Mouse (Mus musculus): ENCODE measurements at regions not wholly inside any gene's neighbourhood (a gene's known extent, or its start where the extent isn't known, plus 50 kb on each side); places are given as distances from the start of the nearest gene placed in this dataset.

DNA sequence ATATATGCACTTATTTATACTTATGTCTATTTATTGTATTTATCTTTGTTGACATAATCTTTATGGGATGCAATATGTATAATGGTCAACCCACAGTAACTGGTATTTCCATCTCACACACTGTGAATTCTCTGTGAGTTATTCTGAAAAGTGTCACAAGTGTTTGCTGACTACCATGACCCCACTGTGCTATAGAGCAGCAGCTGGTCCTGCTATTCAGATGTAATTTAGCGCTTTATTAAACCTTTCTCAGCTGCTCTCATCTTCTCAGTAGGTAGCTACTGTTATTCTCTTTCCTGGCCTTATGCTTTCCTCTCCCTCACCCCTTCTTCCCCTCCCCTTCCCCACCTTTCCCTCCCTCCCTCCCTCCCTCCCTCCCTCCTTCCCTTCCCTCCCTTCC, 296.0 kb upstream of the Dusp10 start:
- DNase-seq (ENCODE audit: low spot score), result no peak

DNA sequence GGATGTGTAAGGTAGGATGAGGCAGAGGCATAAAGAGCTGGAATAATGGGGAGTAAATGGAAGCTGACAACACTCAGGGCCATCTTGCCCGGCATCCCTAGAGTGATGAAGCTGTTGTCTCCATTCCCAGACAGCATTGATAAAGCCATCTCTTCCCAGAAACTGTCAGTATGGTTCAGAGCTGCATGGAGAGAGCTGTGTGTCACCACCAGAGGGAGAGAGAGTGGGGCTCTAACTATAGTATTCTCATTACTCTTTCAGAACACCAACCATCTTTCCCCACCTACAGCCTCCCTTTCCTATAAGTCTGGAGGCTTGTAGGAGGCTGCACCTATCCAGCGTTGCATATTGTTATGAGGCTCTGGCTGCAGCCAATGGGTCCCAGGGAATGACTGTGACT, 264.0 kb upstream of the Dusp10 start:
- no peak for DNase-seq (ENCODE audit: low spot score)

DNA sequence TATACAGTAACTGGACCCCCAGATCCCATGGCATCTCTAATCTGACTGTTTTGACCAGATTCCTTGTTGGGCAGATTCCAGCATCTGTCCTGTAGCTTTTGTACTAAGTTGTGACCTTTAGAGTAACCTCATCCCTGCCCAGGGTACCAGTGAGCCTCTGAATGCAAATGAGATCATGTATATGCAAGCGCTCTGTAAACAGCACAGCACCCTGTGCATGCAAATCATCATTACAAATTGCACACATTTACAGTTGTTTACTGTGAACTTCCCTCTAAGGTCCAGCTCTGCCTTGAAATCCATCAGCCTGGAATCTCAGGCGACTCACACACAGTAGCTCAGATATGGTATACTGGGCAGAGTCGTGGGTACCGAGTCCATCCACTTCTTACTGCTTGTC, 258.6 kb upstream of the Dusp10 start:
- no peak for DNase-seq (ENCODE audit: low spot score)

GRCm38 (mm10) chr1:183756716-183757115, 256.4 kb upstream of the Dusp10 start:
- DNase-seq (ENCODE audit: low spot score), result no peak

DNA sequence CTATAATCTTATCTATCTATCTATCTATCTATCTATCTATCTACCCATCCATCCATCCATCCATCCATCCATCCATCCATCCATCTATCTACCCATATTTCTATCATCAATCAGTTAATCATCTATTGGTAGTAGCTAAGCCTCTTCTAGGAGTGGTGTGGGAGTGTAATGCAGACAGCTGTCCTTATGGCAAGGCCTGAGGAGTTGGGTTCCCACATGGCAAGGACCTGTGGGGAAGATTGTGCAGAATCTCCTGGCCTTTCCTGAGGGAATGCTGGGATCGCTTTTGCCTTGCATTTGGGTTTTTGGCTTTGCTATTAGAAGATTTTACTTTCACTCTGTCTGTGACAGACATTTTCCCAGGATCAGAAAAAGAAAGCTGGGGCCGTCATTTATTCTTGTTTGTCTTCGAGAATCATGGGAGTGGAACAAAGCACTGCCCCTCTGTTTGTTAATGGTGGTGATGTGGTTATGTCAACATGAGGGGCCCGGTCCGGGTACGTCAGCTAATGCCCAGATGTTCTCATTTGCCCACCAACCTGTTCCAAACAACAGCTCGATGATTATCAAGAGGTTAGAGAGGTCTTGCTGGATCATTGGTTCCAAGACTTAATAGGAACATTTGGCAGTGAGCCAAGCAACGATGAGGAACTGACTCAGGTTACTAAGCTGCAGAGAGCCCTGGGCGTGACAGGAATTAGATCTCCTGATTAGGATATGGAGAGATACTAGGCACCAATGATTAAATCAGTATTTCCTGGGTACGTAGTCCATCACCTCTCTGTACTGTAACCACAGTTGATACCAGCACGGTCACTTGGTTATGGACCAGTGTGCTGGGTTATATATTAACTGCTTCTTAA, 249.0 kb upstream of the Dusp10 start:
- no peak for DNase-seq (ENCODE audit: low spot score)

- DNase-seq (ENCODE audit: low spot score), result no peak
Observed at GRCm38 (mm10) chr1:183772844-183773243, 240.3 kb upstream of the Dusp10 start.

GRCm38 (mm10) chr1:183780180-183780579, 232.9 kb upstream of the Dusp10 start:
- no peak for DNase-seq (ENCODE audit: low spot score)

GRCm38 (mm10) chr1:183780779-183781178, 232.3 kb upstream of the Dusp10 start:
- no peak for DNase-seq (ENCODE audit: low spot score)

- DNase-seq (ENCODE audit: low spot score), result peak; percentile 31
Observed at GRCm38 (mm10) chr1:183783440-183784130, 229.5 kb upstream of the Dusp10 start.

- no peak for DNase-seq (ENCODE audit: low spot score)
Observed at GRCm38 (mm10) chr1:183792230-183792813, 220.8 kb upstream of the Dusp10 start.

DNA sequence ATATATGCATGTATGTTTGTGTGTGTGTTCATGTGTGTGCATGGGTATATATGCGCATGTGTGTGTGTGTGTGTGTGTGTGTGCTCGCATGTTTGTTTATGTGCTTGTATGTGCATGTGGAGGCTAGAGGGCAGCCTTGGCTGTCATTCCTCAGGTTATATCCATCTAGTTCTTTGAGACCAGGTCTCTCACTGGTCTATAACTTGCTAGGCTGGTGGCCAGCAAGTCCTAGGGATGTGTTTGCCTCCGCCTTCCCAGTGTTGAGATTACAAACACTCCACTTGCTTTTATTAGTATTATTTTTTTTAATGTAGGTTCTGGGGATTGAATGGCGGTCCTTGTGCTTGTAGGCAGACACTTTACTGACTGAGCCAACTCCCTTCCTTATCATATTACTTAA, 219.8 kb upstream of the Dusp10 start:
- DNase-seq (ENCODE audit: low spot score), result no peak

- no peak for DNase-seq (ENCODE audit: low spot score)
Observed at GRCm38 (mm10) chr1:183793913-183794445, 219.1 kb upstream of the Dusp10 start.

DNA sequence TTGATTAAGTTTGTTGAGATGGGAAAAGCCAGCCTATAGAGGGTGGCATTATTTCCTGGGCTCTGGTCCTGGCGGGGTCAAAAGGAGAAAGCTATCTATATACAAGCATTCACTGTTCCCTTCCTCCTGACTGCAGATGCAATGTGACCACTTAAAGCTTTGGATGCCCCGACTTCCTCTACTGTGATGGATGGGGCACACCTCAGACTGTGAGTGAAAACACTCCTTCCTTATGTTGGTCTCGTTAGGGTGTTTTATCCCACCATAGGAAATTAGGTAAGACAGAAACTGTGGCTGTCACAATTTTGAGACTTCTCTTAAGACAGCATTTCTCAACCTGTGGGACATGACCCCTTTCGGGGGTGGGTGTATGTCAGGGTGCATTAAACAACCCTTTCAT, 210.8 kb upstream of the Dusp10 start:
- no peak for DNase-seq (ENCODE audit: low spot score)

DNA sequence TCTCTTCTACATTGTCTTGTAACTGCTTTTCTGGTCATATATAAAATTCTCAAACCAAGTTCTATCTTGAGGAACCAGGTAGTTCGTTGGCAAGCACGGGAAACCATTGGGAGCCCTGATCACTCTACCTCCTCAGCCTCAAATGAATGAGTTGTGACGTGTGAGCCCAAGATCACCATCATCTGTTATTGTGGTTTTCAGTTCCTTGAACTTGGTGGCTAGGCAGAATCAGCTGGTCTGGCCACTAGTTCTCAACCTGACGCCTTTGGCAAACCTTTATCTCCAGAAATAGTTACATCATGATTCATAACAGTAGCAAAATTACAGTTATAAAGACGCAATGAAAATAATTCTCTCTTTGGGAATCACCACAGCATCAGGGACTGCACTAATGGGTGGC, 209.7 kb upstream of the Dusp10 start:
- peak; percentile 13 for DNase-seq (ENCODE audit: low spot score)

DNA sequence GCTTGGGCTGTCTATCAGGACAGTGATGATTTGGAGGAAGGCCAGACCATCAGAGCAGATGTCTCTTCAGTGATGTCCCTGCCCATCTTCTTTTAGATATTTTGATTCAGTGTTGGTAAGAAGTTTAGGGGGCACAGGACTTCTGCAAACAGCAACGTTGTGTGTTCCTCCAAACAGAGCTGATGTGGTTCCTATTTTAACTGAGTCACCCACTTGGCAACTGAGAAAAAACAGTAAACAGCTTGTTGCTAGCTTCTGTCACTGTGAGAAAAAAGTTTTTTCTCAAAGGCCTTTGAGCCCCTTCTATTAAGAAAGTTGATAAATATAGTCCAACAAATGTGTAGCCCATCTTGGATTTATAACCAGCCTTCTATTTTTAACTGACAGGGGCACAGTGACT, 209.3 kb upstream of the Dusp10 start:
- DNase-seq (ENCODE audit: low spot score), result peak; percentile 17

GRCm38 (mm10) chr1:183804295-183804694, 208.8 kb upstream of the Dusp10 start:
- DNase-seq (ENCODE audit: low spot score), result no peak

DNA sequence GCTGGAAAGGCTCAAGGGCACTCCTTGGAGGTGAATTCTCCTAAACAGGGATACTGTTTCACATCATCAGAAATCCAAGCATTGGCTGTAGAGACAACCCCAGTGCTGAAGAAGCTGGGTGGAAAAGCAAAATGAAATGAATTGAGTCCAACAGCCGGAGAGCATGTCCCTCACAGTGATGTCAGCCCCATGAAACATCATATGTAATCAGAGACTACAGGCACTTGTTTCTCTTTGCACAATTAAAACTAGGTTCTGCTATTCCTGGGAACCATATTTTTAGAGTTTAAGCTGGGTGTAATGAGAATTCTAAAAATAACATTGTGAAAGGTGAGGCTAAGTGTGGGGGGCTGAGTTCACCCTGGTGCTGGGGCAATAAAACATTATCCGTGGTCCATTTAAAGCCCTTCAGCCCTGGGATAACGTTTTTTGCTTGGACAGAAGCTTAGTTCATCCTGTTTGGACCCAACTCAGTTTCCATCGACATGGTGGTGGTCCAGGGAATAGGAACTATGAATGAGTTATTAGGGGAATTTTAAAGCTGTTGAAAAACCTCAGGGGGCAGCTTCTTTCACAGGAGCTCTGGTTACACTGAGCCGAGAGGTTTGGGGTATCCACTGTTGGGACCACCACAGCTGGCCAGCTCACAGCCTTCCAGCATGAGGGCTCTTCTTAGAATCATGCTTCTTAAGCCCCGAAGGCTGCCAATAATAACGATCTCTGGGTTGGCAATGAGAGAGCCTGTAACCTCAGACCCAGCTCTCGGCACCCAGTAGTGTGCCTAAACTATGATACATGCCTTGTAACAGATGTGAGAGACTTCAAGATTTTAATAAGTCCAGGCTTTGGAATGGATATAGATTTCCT, 206.0 kb upstream of the Dusp10 start:
- DNase-seq (ENCODE audit: low spot score), result peak; percentile 30

GRCm38 (mm10) chr1:183808168-183808567, 204.9 kb upstream of the Dusp10 start:
- no peak for DNase-seq (ENCODE audit: low spot score)

DNA sequence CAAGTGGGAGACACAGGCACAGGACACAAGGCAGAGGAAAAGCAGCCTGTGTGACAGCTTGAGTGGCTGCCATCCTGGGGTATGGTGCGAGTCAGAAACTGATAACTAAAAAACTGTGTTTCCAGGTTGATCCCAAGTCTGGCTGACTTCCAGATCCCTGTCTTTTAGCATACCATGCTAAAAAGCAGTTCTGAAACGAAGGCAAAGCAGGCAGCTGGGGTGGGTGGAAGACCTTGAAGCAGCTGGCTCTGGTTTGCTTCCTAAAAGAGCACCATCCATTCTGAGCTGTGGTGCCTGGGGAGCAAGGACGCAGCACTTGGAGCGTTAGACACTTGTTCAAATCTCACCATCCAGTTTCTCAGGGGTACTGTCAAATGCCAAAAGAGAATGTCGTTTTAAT, 192.5 kb upstream of the Dusp10 start:
- no peak for DNase-seq (ENCODE audit: low spot score)

GRCm38 (mm10) chr1:183826300-183826699, 186.8 kb upstream of the Dusp10 start:
- no peak for DNase-seq (ENCODE audit: low spot score)

DNA sequence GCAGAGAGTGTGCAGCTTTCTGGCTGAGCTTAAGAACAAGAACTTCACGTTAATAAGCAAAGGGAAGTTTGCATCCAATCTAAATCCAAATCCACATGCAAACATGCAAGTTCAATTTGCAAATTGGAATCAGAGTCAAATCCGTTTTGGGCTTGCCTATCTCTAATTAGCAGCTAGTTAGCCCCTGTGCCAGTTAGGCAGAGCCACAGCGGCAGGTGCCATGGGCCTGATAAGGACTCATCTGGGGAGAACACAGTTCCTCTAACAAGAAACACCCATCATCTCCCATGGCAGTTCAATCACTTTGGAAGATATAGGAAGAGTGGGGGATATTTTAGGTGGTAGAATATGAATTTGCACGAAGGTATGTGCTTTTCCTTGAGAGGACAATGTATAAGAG, 168.0 kb upstream of the Dusp10 start:
- DNase-seq (ENCODE audit: low spot score), result no peak
